Mouse (Mus musculus) lung, postnatal 0 days (tissue): ENCODE data around the gene Krt18.

Experiments used
- CTCF ChIP-seq: IDR thresholded peaks from 2 replicates; pipeline ENCODE4 v1.5.1; 2016; ENCODE audit warnings: antibody characterized with exemption, mild to moderate bottlenecking
- EP300 ChIP-seq: IDR thresholded peaks from 2 replicates; pipeline ENCODE4 v1.6.1; 2016; ENCODE audit warnings: antibody characterized with exemption, mild to moderate bottlenecking, control low read depth

DNA sequence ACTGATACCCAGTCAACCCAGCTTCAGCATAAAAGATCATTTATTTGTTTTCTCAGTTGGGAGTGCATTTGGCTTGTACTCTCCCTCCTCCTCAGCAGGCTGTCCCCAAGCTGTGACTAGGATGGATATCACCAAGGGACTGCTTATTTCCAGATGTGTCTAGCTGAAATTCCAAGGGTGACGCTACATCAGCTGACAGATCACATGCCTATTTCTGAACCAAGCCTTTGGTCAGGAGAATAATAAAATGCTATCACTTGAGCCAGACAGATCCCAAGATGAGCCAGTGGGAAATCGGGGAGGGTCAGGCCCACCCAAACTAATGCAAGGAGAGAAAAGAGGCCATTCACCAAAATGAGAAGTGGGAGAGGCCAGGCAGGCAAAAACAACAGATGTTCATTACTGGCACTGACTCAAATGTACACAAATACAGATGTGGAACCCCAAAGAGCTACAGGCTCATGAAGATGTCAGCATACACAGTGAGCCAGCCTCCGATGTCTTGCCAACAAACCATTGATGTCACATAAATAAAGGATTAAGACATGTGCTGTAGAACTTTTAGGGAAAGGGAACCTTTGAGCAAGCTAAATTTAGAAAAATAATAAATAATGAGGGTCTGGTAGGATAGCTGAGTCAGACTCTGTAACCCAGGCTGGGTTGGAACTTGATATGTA lies 17.3 kb upstream of the Krt18 start:
- no peak for TF ChIP-seq CTCF
- peak; percentile 17; the same call in 1 of the 2 replicates for TF ChIP-seq EP300
